ENCODE assay signal across 8 mouse cellular contexts in genomic region chr11:102138447-102138740, GRCm38 (mm10). TPM values are rescaled to one million over a fixed set of nuclear protein-coding genes. Genes with fewer than 3 reads are reported as not detected.
DNase-seq lines count a peak whose midpoint lies in the region; ATAC-seq and TF ChIP-seq lines count a peak whose summit lies in the region.

No protein-coding gene starts in this region.

- DNase-seq in CD8-positive naive resting alpha-beta T cell, adult 2 months (ENCODE audit: low read depth in 2 of 2, low spot score in 2 of 2): peak; percentile 31 to 43
- peak; percentile 38 to 50 for DNase-seq in adrenal gland, postnatal 4 days (ENCODE audit: low spot score in 2 of 2)
- peak; percentile 62 to 84 for DNase-seq in kidney, postnatal 36 days
- DNase-seq in thymus, postnatal 10 days (ENCODE audit: low spot score in 2 of 2): peak; percentile 25 to 65

- H3K4me3 ChIP-seq in heart, embryonic 16.5 days (ENCODE audit: low read length): peak overlapping the region; percentile 34
- peak overlapping the region; percentile 22 for H3K4me3 ChIP-seq in lung, embryonic 15.5 days
- H3K4me3 ChIP-seq in olfactory bulb, adult 2 months (ENCODE audit: insufficient read depth, low read depth, low read length): 0 out of 2 replicates have a peak overlapping the region, but pooled peaks have one; percentile 13

- H3K9ac ChIP-seq in heart, embryonic 16.5 days (ENCODE audit: low read length): no peak overlapping the region
- no peak overlapping the region for H3K9ac ChIP-seq in lung, embryonic 15.5 days

- H3K9me3 ChIP-seq in heart, embryonic 16.5 days (replicated peaks; ENCODE audit: control insufficient read depth, low read length): no peaks in the 10 kb centered on the region
- no peaks in the 10 kb centered on the region for H3K9me3 ChIP-seq in lung, embryonic 15.5 days

- H3K4me1 ChIP-seq in heart, embryonic 16.5 days (ENCODE audit: control insufficient read depth, insufficient read depth, low read length): 0 out of 2 replicates have a peak, but pooled peaks cover 2% of the 10 kb centered on the region
- H3K4me1 ChIP-seq in lung, embryonic 15.5 days: no peaks in the 10 kb centered on the region
- H3K4me1 ChIP-seq in olfactory bulb, adult 2 months (ENCODE audit: control insufficient read depth, insufficient read depth, low read length): peaks cover 7% of the 10 kb centered on the region; the same call in 1 of the 2 replicates

- no peak overlapping the region for H3K27ac ChIP-seq in heart, embryonic 16.5 days (ENCODE audit: low read length)
- no peak overlapping the region for H3K27ac ChIP-seq in lung, embryonic 15.5 days
- no peak overlapping the region for H3K27ac ChIP-seq in olfactory bulb, adult 2 months (ENCODE audit: insufficient read depth, low read depth, low read length)

- WGBS in heart, embryonic 16.5 days: under 1% methylated on average over 18 of the region's 18 CpGs
- under 1% methylated on average over 18 of the region's 18 CpGs for WGBS in lung, embryonic 15.5 days
- WGBS in olfactory bulb, adult 2 months: under 1% methylated on average over 18 of the region's 18 CpGs

- ATAC-seq in erythroid progenitor cell, adult 5-6 weeks (replicated peaks; ENCODE audit: low FRiP score, poor library complexity, severe bottlenecking): peak; percentile 83
- no peak for ATAC-seq in heart, embryonic 16.5 days (replicated peaks; ENCODE audit: extremely low read depth, insufficient read depth, low FRiP score)
- no peak for ATAC-seq in lung, embryonic 15.5 days (ENCODE audit: borderline replicate concordance, extremely low read depth, low FRiP score, low TSS enrichment)

- H3K36me3 ChIP-seq in heart, embryonic 16.5 days (ENCODE audit: control insufficient read depth, insufficient read depth): no peaks in the 10 kb centered on the region
- no peaks in the 10 kb centered on the region for H3K36me3 ChIP-seq in lung, embryonic 15.5 days

- 0 out of 2 replicates have a peak, but pooled peaks cover 6% of the 10 kb centered on the region for H3K27me3 ChIP-seq in heart, embryonic 16.5 days (ENCODE audit: control insufficient read depth, insufficient read depth, low read length)
- H3K27me3 ChIP-seq in lung, embryonic 15.5 days: peaks cover 17% of the 10 kb centered on the region

- peak overlapping the region; percentile 61 for H3K4me2 ChIP-seq in heart, embryonic 16.5 days (ENCODE audit: low read depth, low read length)
- peak overlapping the region; percentile 55 for H3K4me2 ChIP-seq in lung, embryonic 15.5 days

- no peak for TF ChIP-seq POLR2A in olfactory bulb, adult 2 months (IDR thresholded peaks at IDR 0.05; ENCODE audit: insufficient read depth, low read depth, low read length)

- peak; percentile 84 for TF ChIP-seq CTCF in olfactory bulb, adult 2 months (IDR thresholded peaks at IDR 0.05; ENCODE audit: insufficient read depth, low read depth, low read length)

RNA-seq across cellular contexts. Expression of gene Nags, which starts 6.9 kb away (rescaled TPM):
- total RNA-seq in adrenal gland, postnatal 4 days (2021): 1 to 10 TPM; 1.3 to 3.1 TPM
- total RNA-seq in erythroid progenitor cell, adult 5-6 weeks (2015; ENCODE audit: low replicate concordance): 3.8 TPM in 1 of 2 replicates, not detected in the other
- not detected in 2 replicates for total RNA-seq in erythroid progenitor cell, adult 5-6 weeks (2017; ENCODE audit: low replicate concordance)
- 0.14 and 0.29 TPM in 2 replicates for polyA plus RNA-seq in heart, embryonic 16.5 days (2015; fragmentation: Nextera tagmentation; extraction: Ambion mirVana)
- polyA plus RNA-seq in lung, embryonic 15.5 days (2015; fragmentation: Nextera tagmentation; extraction: Ambion mirVana): 0.46 and 0.67 TPM in 2 replicates
- not detected in 2 replicates for polyA plus RNA-seq in olfactory bulb, adult 2 months (2012; ENCODE audit: insufficient read depth, insufficient read length, low replicate concordance, missing spikeins)

RNA-seq across cellular contexts. Expression of gene Tmem101, which starts 17.8 kb away (rescaled TPM):
- 10 to 100 TPM; 21.8 to 22.5 TPM for total RNA-seq in adrenal gland, postnatal 4 days (2021)
- total RNA-seq in erythroid progenitor cell, adult 5-6 weeks (2015; ENCODE audit: low replicate concordance): 1.1 and 1.3 TPM in 2 replicates
- 2.9 and 5.1 TPM in 2 replicates for total RNA-seq in erythroid progenitor cell, adult 5-6 weeks (2017; ENCODE audit: low replicate concordance)
- polyA plus RNA-seq in heart, embryonic 16.5 days (2015; fragmentation: Nextera tagmentation; extraction: Ambion mirVana): 33.9 and 35.3 TPM in 2 replicates
- 31.9 and 36.5 TPM in 2 replicates for polyA plus RNA-seq in lung, embryonic 15.5 days (2015; fragmentation: Nextera tagmentation; extraction: Ambion mirVana)
- polyA plus RNA-seq in olfactory bulb, adult 2 months (2012; ENCODE audit: insufficient read depth, insufficient read length, low replicate concordance, missing spikeins): not detected in 2 replicates

RNA-seq across cellular contexts. Expression of gene Pyy, which starts 30.8 kb away (rescaled TPM):
- total RNA-seq in adrenal gland, postnatal 4 days (2021): 10 to 100 TPM in 1 of 2 experiments, not detected in 1; 25.9 TPM
- not detected in 2 replicates for total RNA-seq in erythroid progenitor cell, adult 5-6 weeks (2015; ENCODE audit: low replicate concordance)
- total RNA-seq in erythroid progenitor cell, adult 5-6 weeks (2017; ENCODE audit: low replicate concordance): not detected in 2 replicates
- polyA plus RNA-seq in heart, embryonic 16.5 days (2015; fragmentation: Nextera tagmentation; extraction: Ambion mirVana): not detected in 2 replicates
- polyA plus RNA-seq in lung, embryonic 15.5 days (2015; fragmentation: Nextera tagmentation; extraction: Ambion mirVana): not detected in 2 replicates
- not detected in 2 replicates for polyA plus RNA-seq in olfactory bulb, adult 2 months (2012; ENCODE audit: insufficient read depth, insufficient read length, low replicate concordance, missing spikeins)

RNA-seq across cellular contexts. Expression of gene Ppy, which starts 37.3 kb away (rescaled TPM):
- 1 to 10 TPM in 1 of 2 experiments, not detected in 1; 7.4 TPM for total RNA-seq in adrenal gland, postnatal 4 days (2021)
- total RNA-seq in erythroid progenitor cell, adult 5-6 weeks (2015; ENCODE audit: low replicate concordance): not detected in 2 replicates
- not detected in 2 replicates for total RNA-seq in erythroid progenitor cell, adult 5-6 weeks (2017; ENCODE audit: low replicate concordance)
- not detected in 2 replicates for polyA plus RNA-seq in heart, embryonic 16.5 days (2015; fragmentation: Nextera tagmentation; extraction: Ambion mirVana)
- not detected in 2 replicates for polyA plus RNA-seq in lung, embryonic 15.5 days (2015; fragmentation: Nextera tagmentation; extraction: Ambion mirVana)
- polyA plus RNA-seq in olfactory bulb, adult 2 months (2012; ENCODE audit: insufficient read depth, insufficient read length, low replicate concordance, missing spikeins): not detected in 2 replicates

RNA-seq across cellular contexts. Expression of gene Lsm12, which starts 46.7 kb away (rescaled TPM):
- total RNA-seq in adrenal gland, postnatal 4 days (2021): 10 to 100 TPM; 83.5 to 83.6 TPM
- total RNA-seq in erythroid progenitor cell, adult 5-6 weeks (2015; ENCODE audit: low replicate concordance): 60.8 and 82.5 TPM in 2 replicates
- 28.0 and 39.7 TPM in 2 replicates for total RNA-seq in erythroid progenitor cell, adult 5-6 weeks (2017; ENCODE audit: low replicate concordance)
- polyA plus RNA-seq in heart, embryonic 16.5 days (2015; fragmentation: Nextera tagmentation; extraction: Ambion mirVana): 60.5 and 77.2 TPM in 2 replicates
- 112 and 136 TPM in 2 replicates for polyA plus RNA-seq in lung, embryonic 15.5 days (2015; fragmentation: Nextera tagmentation; extraction: Ambion mirVana)
- not detected in 2 replicates for polyA plus RNA-seq in olfactory bulb, adult 2 months (2012; ENCODE audit: insufficient read depth, insufficient read length, low replicate concordance, missing spikeins)

Comparison
In these comparisons a context has a peak if more than half of its experiments do, and no peak if none do; other contexts are left out.
1. RNA of gene Tmem101, which starts 17.8 kb away (polyA plus RNA-seq): 31.9 to 36.5 TPM in lung, embryonic 15.5 days and 33.9 to 35.3 TPM in heart, embryonic 16.5 days; not detected in olfactory bulb, adult 2 months; every median in the first group is over 10 times any median in the second.
2. Peak in every context shown above with its lines, with median percentiles within 50 percentile points of each other: DNase-seq and H3K4me3 ChIP-seq.